Mouse (Mus musculus) T-cell, adult 2 months (primary cell): Measurements from ENCODE around the gene Glud1.

Experiments used
- DNase-seq: peaks from one replicate; pipeline ENCODE4 v3.0.0; 2022; ENCODE audit warnings: low spot score

The Glud1 gene

GRCm38 (mm10) chr14:34378560-34379331 is 68.2 kb downstream of the Glud1 start:
- no peak for DNase-seq

DNA sequence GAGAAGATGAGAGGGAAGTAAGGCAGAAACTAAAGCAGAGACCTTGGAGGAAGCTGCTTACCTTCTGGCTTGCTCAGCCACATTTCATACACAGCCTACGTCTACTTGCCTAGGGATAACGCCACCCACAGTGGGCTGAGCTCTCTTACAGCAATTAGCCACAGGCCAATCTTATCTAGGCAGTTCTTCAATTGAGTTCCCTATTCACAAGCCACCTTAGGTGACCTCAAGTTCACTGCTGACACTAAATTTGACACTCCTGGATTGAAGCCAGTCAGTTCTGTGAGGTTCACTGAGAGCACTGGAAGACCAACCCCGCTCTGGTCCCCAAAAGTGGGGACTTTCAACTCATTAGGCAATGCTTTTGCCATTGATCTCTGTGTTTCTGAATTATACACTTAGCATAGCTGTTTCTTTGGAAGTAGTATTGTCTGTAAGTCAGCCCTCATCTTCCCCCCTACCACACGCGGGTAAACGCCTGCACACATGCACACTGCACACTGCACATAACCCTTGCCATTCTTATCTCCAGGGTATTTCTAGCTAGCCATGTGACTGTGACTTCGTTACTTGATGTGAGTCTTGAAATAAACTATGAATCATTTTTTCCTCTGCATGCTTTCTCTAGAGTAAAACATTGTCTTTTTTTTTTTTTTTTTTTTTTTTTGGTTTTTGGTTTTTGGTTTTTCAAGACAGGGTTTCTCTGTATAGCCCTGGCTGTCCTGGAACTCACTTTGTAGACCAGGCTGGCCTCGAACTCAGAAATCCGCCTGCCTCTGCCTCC is 72.6 kb downstream of the Glud1 start:
- no peak for DNase-seq

GRCm38 (mm10) chr14:34393295-34393694 is 82.8 kb downstream of the Glud1 start:
- no peak for DNase-seq
